Mouse (Mus musculus): ENCODE measurements around the gene Hsd17b7. TPM values are rescaled to one million over a fixed set of nuclear protein-coding genes. Genes with fewer than 3 reads are reported as not detected.

Hsd17b7 gene
- 0.80 and 1.1 TPM in 2 replicates for polyA plus RNA-seq (2012; ENCODE audit: low replicate concordance)

GRCm38 (mm10) chr1:169968792-169969515 lies at the start of gene Hsd17b7:
TSS of gene Hsd17b7 (minus strand) at chr1:169969241.

GRCm38 (mm10) chr1:169928454-169928971 lies 40.5 kb downstream of the Hsd17b7 start, which contains the start of gene Ccdc190:
TSS of gene Ccdc190 (plus strand) at chr1:169928648.

Other genes starting within 250 kb of the Hsd17b7 start
- 0.08 TPM in 1 of 2 replicates, not detected in the other for gene Rgs4, start 221.6 kb downstream of the Hsd17b7 start, polyA plus RNA-seq (2012; ENCODE audit: low replicate concordance)
- gene Ccdc190, start 40.6 kb downstream of the Hsd17b7 start, polyA plus RNA-seq (2012; ENCODE audit: low replicate concordance): not detected in 2 replicates
- gene Ddr2, start 141.5 kb upstream of the Hsd17b7 start, polyA plus RNA-seq (2012; ENCODE audit: low replicate concordance): 0.06 and 0.09 TPM in 2 replicates
- gene Uap1, start 205.7 kb upstream of the Hsd17b7 start, polyA plus RNA-seq (2012; ENCODE audit: low replicate concordance): 3.7 and 7.8 TPM in 2 replicates
- 2.1 and 4.4 TPM in 2 replicates for gene Uhmk1, start 246.2 kb upstream of the Hsd17b7 start, polyA plus RNA-seq (2012; ENCODE audit: low replicate concordance)